ENCODE assay signal across 24 mouse cellular contexts in the genomic region with DNA sequence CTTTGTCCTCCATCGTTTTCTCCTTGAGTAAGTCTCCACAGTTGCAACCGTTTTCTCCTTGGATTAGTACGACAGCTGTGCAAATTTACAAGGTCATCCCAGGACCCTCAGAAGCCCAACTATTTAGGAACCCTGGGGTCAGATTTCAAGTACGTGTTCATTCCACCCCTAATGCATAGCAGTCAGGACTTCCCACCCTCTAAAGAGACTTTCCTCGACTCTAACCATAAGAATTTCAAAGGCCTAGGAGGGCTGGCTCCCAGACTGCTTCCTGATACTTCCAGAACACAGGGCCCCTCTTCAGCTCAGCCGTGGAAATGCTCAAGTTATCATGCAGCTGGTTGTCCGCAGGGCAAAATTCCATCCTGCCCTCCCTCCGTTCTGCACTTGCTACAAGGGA.
DNase-seq lines count a peak whose midpoint lies in the region; ATAC-seq lines count a peak whose summit lies in the region.
"Had no signal": no experiment of that assay in that cellular context is flagged by ENCODE, and none has a peak within 500 bp of the region (broad histone marks: within the 10 kb centered on the region; RNA-seq: fewer than 3 reads in every experiment).

No protein-coding gene starts in this region.

- H3K27me3 ChIP-seq in heart, embryonic 10.5 days (ENCODE audit: insufficient read depth, poor library complexity, severe bottlenecking): 0 out of 2 replicates have a peak, but pooled peaks cover 5% of the 10 kb centered on the region
- no peaks in the 10 kb centered on the region for H3K27me3 ChIP-seq in embryonic facial prominence, embryonic 12.5 days
- H3K27me3 ChIP-seq in limb, embryonic 15.5 days: no peaks in the 10 kb centered on the region
- H3K27me3 ChIP-seq: forebrain, embryonic 12.5 days; liver, embryonic 13.5 days; Patski had no signal

- no peak overlapping the region for H3K4me2 ChIP-seq in embryonic facial prominence, embryonic 12.5 days (replicated peaks)
- H3K4me2 ChIP-seq in limb, embryonic 15.5 days: no peak overlapping the region
- H3K4me2 ChIP-seq: forebrain, embryonic 12.5 days; liver, embryonic 13.5 days; lung, embryonic 14.5 days had no signal

- peak; percentile 47; the same call in 1 of the 2 replicates for ATAC-seq in embryonic facial prominence, embryonic 12.5 days (ENCODE audit: insufficient number of reproducible peaks, insufficient read depth, low FRiP score, low TSS enrichment)
- peak; percentile 55; the same call in 1 of the 2 replicates for ATAC-seq in limb, embryonic 15.5 days (ENCODE audit: insufficient number of reproducible peaks, low FRiP score, low TSS enrichment, low read depth)
- ATAC-seq in activated CD4-positive, CD25-positive, alpha-beta regulatory T cell, adult 4 months: no peak
- ATAC-seq: CD4-positive, CD25-positive, alpha-beta regulatory T cell, adult 4 months; inflammation-experienced regulatory T-cells, adult 6 months; Patski had no signal

- WGBS in heart, embryonic 10.5 days: 46% methylated on average over 8 of the region's 8 CpGs
- 18% methylated on average over 8 of the region's 8 CpGs for WGBS in embryonic facial prominence, embryonic 12.5 days
- 25% methylated on average over 8 of the region's 8 CpGs for WGBS in limb, embryonic 15.5 days

- no peaks in the 10 kb centered on the region for H3K36me3 ChIP-seq in heart, embryonic 10.5 days
- H3K36me3 ChIP-seq in embryonic facial prominence, embryonic 12.5 days: no peaks in the 10 kb centered on the region
- no peaks in the 10 kb centered on the region for H3K36me3 ChIP-seq in limb, embryonic 15.5 days
- H3K36me3 ChIP-seq: forebrain, embryonic 12.5 days; hindbrain, embryonic 10.5 days; liver, embryonic 13.5 days; midbrain, embryonic 10.5 days had no signal

- H3K4me1 ChIP-seq in heart, embryonic 10.5 days: peaks cover 11% of the 10 kb centered on the region
- H3K4me1 ChIP-seq in embryonic facial prominence, embryonic 12.5 days: peaks cover 17% of the 10 kb centered on the region; the same call in 1 of the 2 replicates
- 0 out of 2 replicates have a peak, but pooled peaks cover 7% of the 10 kb centered on the region for H3K4me1 ChIP-seq in limb, embryonic 15.5 days
- H3K4me1 ChIP-seq: forebrain, embryonic 12.5 days; liver, embryonic 13.5 days had no signal

- H3K9me3 ChIP-seq in heart, embryonic 10.5 days: no peaks in the 10 kb centered on the region
- no peaks in the 10 kb centered on the region for H3K9me3 ChIP-seq in embryonic facial prominence, embryonic 12.5 days
- no peaks in the 10 kb centered on the region for H3K9me3 ChIP-seq in limb, embryonic 15.5 days
- H3K9me3 ChIP-seq: forebrain, embryonic 12.5 days; hindbrain, embryonic 10.5 days; liver, embryonic 13.5 days; midbrain, embryonic 10.5 days had no signal

- no peak for DNase-seq in heart, embryonic 10.5 days (ENCODE audit: low spot score)
- DNase-seq in heart, adult 9 months (ENCODE audit: low spot score in 2 of 2): no peak
- peak; percentile 45 for DNase-seq in embryo, embryonic 10 days (ENCODE audit: low spot score)
- no peak for DNase-seq in gastrocnemius, adult 18-20 months (ENCODE audit: low spot score)
- DNase-seq: adrenal gland, postnatal 36 days; cerebellum, adult 18-20 months; cerebellum, postnatal 36 days; gastrocnemius, postnatal 25 days; heart, adult 2 months; kidney, adult 9 months; liver, embryonic 13.5 days; lung, embryonic 14.5 days; lung, postnatal 36 days; retina, postnatal 1 day; thymus, postnatal 14 days had no signal

- no peak overlapping the region for H3K4me3 ChIP-seq in heart, embryonic 10.5 days
- H3K4me3 ChIP-seq in embryonic facial prominence, embryonic 12.5 days: no peak overlapping the region
- no peak overlapping the region for H3K4me3 ChIP-seq in limb, embryonic 15.5 days
- H3K4me3 ChIP-seq: forebrain, embryonic 12.5 days; heart, adult 2 months; hindbrain, embryonic 10.5 days; liver, embryonic 13.5 days; midbrain, embryonic 10.5 days had no signal

- no peak overlapping the region for H3K9ac ChIP-seq in embryonic facial prominence, embryonic 12.5 days
- no peak overlapping the region for H3K9ac ChIP-seq in limb, embryonic 15.5 days
- H3K9ac ChIP-seq: forebrain, embryonic 12.5 days; liver, embryonic 13.5 days; lung, embryonic 14.5 days had no signal

- H3K27ac ChIP-seq in heart, embryonic 10.5 days: peak overlapping the region; percentile 10; the same call in 1 of the 2 replicates
- no peak overlapping the region for H3K27ac ChIP-seq in embryonic facial prominence, embryonic 12.5 days
- no peak overlapping the region for H3K27ac ChIP-seq in limb, embryonic 15.5 days
- H3K27ac ChIP-seq: forebrain, embryonic 12.5 days; heart, adult 2 months; hindbrain, embryonic 10.5 days; liver, embryonic 13.5 days; midbrain, embryonic 10.5 days had no signal
